Mouse (Mus musculus): Measurements from ENCODE around the gene Btnl10.

DNA sequence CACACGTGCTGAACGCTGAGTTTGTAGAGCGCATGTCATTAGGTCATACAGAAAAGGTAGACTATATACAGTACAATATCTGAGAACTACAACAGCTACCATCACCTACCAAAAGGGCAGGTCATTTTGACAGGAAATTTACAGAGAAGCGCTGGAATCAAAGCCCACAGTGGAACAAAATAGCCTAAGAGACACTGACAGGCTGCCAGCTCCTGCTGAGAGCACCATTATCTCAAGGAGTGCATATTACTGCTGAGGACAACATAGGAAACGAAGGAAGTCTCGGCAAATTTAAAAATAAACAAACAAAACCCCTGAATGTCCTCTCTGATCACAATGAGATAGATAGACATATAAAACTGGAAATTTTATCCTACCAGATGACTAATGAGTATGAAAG lies 20.2 kb upstream of the Btnl10 start:
- TF ChIP-seq POLR2A (IDR thresholded peaks at IDR 0.05; ENCODE audit: control insufficient read depth, extremely low read depth, insufficient read depth, low read length, poor library complexity) (no peak), CTCF (IDR thresholded peaks at IDR 0.05; ENCODE audit: borderline replicate concordance, control insufficient read depth, extremely low read depth, insufficient read depth, low read length, poor library complexity) (no peak)
